8 mouse cellular contexts compared by ENCODE assay signal in the genomic region with DNA sequence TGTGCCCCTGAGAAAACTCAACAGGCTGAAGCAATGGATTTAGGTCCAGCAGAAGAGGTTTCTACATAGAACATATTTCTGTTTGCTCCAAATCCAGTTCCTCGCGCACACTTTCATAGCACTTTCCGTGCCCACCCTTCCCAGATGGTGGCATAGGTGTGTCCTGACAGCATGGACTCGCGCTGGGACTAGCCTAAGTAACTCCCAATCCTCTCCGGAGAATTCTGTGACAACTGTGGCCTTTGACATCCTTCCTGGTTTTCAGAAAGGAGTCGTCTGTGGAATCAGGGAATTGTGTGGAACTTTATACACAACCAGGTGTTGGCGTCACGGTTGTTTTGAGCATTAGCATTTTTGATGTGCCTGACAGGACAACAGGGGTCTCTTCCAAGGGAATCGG. TPM values are rescaled to one million over a fixed set of nuclear protein-coding genes. Genes with fewer than 3 reads are reported as not detected.
DNase-seq lines count a peak whose midpoint lies in the region; ATAC-seq and TF ChIP-seq lines count a peak whose summit lies in the region.

No protein-coding gene starts in this region.

- H3K27me3 ChIP-seq in heart, embryonic 10.5 days (ENCODE audit: insufficient read depth, poor library complexity, severe bottlenecking), result no peaks in the 10 kb centered on the region
- peaks cover 10% of the 10 kb centered on the region for H3K27me3 ChIP-seq in CH12.LX (replicated peaks)
- no peaks in the 10 kb centered on the region for H3K27me3 ChIP-seq in heart, postnatal 0 days (ENCODE audit: control insufficient read depth, insufficient read depth, low read length)
- H3K27me3 ChIP-seq in liver, embryonic 14.5 days (ENCODE audit: control insufficient read depth, insufficient read depth, low read length), result no peaks in the 10 kb centered on the region
- peaks cover 4% of the 10 kb centered on the region; the same call in 1 of the 2 replicates for H3K27me3 ChIP-seq in neural tube, embryonic 15.5 days (replicated peaks)

- DNase-seq in heart, embryonic 10.5 days (ENCODE audit: low spot score), result no peak
- DNase-seq in heart, adult 9 months (ENCODE audit: low spot score in 2 of 2), result no peak
- peak; percentile 5 for DNase-seq in CH12.LX (ENCODE audit: extremely low read depth)
- DNase-seq in embryo, embryonic 10.5 days (ENCODE audit: low spot score), result peak; percentile 58
- DNase-seq in heart, postnatal 0 days (ENCODE audit: low spot score), result no peak
- DNase-seq in liver, embryonic 14.5 days (ENCODE audit: low read depth in 3 of 3, low spot score in 3 of 3), result peak; percentile 14 to 32 (median 26)
- DNase-seq in frontal cortex, postnatal 10 days (ENCODE audit: low spot score in 2 of 2), result no peak

- H3K4me3 ChIP-seq in heart, embryonic 10.5 days, result peak overlapping the region; percentile 84
- H3K4me3 ChIP-seq in CH12.LX (replicated peaks in 1 of 3; ENCODE audit: low read depth in 2 of 3, low read length in 2 of 3, poor library complexity in 1 of 3), result peak overlapping the region; percentile 32 to 83 (median 61)
- peak overlapping the region; percentile 94 for H3K4me3 ChIP-seq in heart, postnatal 0 days (ENCODE audit: low read depth, low read length)
- H3K4me3 ChIP-seq in liver, embryonic 14.5 days (ENCODE audit: insufficient read depth in 1 of 2, low read depth in 2 of 2, low read length in 2 of 2), result peak overlapping the region; percentile 64 to 66
- peak overlapping the region; percentile 85 for H3K4me3 ChIP-seq in neural tube, embryonic 15.5 days (replicated peaks)

- H3K9me3 ChIP-seq in heart, embryonic 10.5 days, result no peaks in the 10 kb centered on the region
- H3K9me3 ChIP-seq in CH12.LX (replicated peaks; ENCODE audit: low read length), result no peaks in the 10 kb centered on the region
- H3K9me3 ChIP-seq in heart, postnatal 0 days (replicated peaks; ENCODE audit: control insufficient read depth, low read length), result no peaks in the 10 kb centered on the region
- H3K9me3 ChIP-seq in liver, embryonic 14.5 days (ENCODE audit: control insufficient read depth, low read length), result no peaks in the 10 kb centered on the region
- no peaks in the 10 kb centered on the region for H3K9me3 ChIP-seq in neural tube, embryonic 15.5 days (replicated peaks)

- H3K36me3 ChIP-seq in heart, embryonic 10.5 days, result no peaks in the 10 kb centered on the region
- H3K36me3 ChIP-seq in CH12.LX (replicated peaks in 1 of 2; ENCODE audit: control insufficient read depth in 1 of 2, insufficient read depth in 1 of 2, low read length in 1 of 2), result peaks cover 0 to 4% of the 10 kb centered on the region in 2 experiments
- H3K36me3 ChIP-seq in heart, postnatal 0 days (replicated peaks; ENCODE audit: control insufficient read depth, insufficient read depth, low read length), result no peaks in the 10 kb centered on the region
- H3K36me3 ChIP-seq in liver, embryonic 14.5 days (replicated peaks; ENCODE audit: control insufficient read depth, insufficient read depth, low read depth), result no peaks in the 10 kb centered on the region
- H3K36me3 ChIP-seq in neural tube, embryonic 15.5 days, result no peaks in the 10 kb centered on the region

- dilution Hi-C loops in CH12.LX (cut with MboI; ENCODE audit: extremely low pct_ligation_motif_present, extremely low pct_unique_long_range_greater_than_20kb, low sequenced_read_pairs), result no loop called here

- H3K4me2 ChIP-seq in CH12.LX (ENCODE audit: insufficient read depth, low read depth, poor library complexity, severe bottlenecking), result peak overlapping the region; percentile 79
- peak overlapping the region; percentile 72 for H3K4me2 ChIP-seq in heart, postnatal 0 days (ENCODE audit: low read depth, low read length)
- peak overlapping the region; percentile 100 for H3K4me2 ChIP-seq in liver, embryonic 14.5 days (ENCODE audit: low read depth)
- H3K4me2 ChIP-seq in neural tube, embryonic 15.5 days, result peak overlapping the region; percentile 78

- in situ Hi-C loops in CH12.LX (cut with MboI; ENCODE audit: low pct_ligation_motif_present, low pct_unique_long_range_greater_than_20kb, low sequenced_read_pairs), result no loop called here

- no peak for ATAC-seq in heart, postnatal 0 days (ENCODE audit: insufficient read depth, low read depth)
- ATAC-seq in liver, embryonic 14.5 days (ENCODE audit: insufficient read depth), result peak; percentile 47; the same call in 1 of the 2 replicates
- ATAC-seq in neural tube, embryonic 15.5 days (ENCODE audit: low FRiP score), result peak; percentile 21; the same call in 1 of the 2 replicates

- TF ChIP-seq RAD21 in CH12.LX (IDR thresholded peaks at IDR 0.05; ENCODE audit: low read depth, low read length), result no peak

- no peak for TF ChIP-seq CTCF in CH12.LX (conservative IDR thresholded peaks at IDR 0.05 in 1 of 2, IDR thresholded peaks at IDR 0.05 in 1 of 2; ENCODE audit: low read depth in 2 of 2, low read length in 2 of 2)
- TF ChIP-seq CTCF in heart, postnatal 0 days (IDR thresholded peaks at IDR 0.05; ENCODE audit: low read depth), result no peak
- TF ChIP-seq CTCF in liver, embryonic 14.5 days (IDR thresholded peaks at IDR 0.05; ENCODE audit: low read depth), result no peak

- H3K27ac ChIP-seq in heart, embryonic 10.5 days, result peak overlapping the region; percentile 97
- no peak overlapping the region for H3K27ac ChIP-seq in CH12.LX (ENCODE audit: insufficient read depth, low read depth)
- no peak overlapping the region for H3K27ac ChIP-seq in heart, postnatal 0 days (ENCODE audit: low read depth)
- H3K27ac ChIP-seq in liver, embryonic 14.5 days, result peak overlapping the region; percentile 12
- H3K27ac ChIP-seq in neural tube, embryonic 15.5 days (replicated peaks), result peak overlapping the region; percentile 60

- WGBS in heart, embryonic 10.5 days, result under 1% methylated on average over 10 of the region's 10 CpGs
- WGBS in heart, postnatal 0 days, result under 1% methylated on average over 10 of the region's 10 CpGs
- 2% methylated on average over 10 of the region's 10 CpGs for WGBS in liver, embryonic 14.5 days (ENCODE audit: insufficient replicate concordance)
- WGBS in neural tube, embryonic 15.5 days, result under 1% methylated on average over 10 of the region's 10 CpGs

- H3K79me2 ChIP-seq in CH12.LX (replicated peaks; ENCODE audit: control insufficient read depth, extremely low read depth, insufficient read depth, poor library complexity, severe bottlenecking), result no peaks in the 10 kb centered on the region

- H3K4me1 ChIP-seq in heart, embryonic 10.5 days, result peaks cover 3% of the 10 kb centered on the region
- peaks cover 0 to 10% of the 10 kb centered on the region in 2 experiments; a peak in 2 of 4 replicates for H3K4me1 ChIP-seq in CH12.LX (ENCODE audit: control insufficient read depth in 1 of 2, insufficient read depth in 2 of 2)
- H3K4me1 ChIP-seq in heart, postnatal 0 days (ENCODE audit: control insufficient read depth, insufficient read depth), result peaks cover 6% of the 10 kb centered on the region
- H3K4me1 ChIP-seq in liver, embryonic 14.5 days (replicated peaks; ENCODE audit: control insufficient read depth in 2 of 2, insufficient read depth in 2 of 2, low read length in 1 of 2), result peaks cover 0 to 5% of the 10 kb centered on the region in 2 experiments; a peak in 1 of 4 replicates
- H3K4me1 ChIP-seq in neural tube, embryonic 15.5 days, result peaks cover 10% of the 10 kb centered on the region

- no peak for TF ChIP-seq POLR2A in CH12.LX (IDR thresholded peaks at IDR 0.05; ENCODE audit: low read depth, low read length)

- H3K9ac ChIP-seq in CH12.LX (ENCODE audit: insufficient read depth, low read depth), result peak overlapping the region; percentile 69
- peak overlapping the region; percentile 33 for H3K9ac ChIP-seq in heart, postnatal 0 days (replicated peaks; ENCODE audit: low read depth, low read length)
- H3K9ac ChIP-seq in liver, embryonic 14.5 days (replicated peaks), result peak overlapping the region; percentile 73
- peak overlapping the region; percentile 52 for H3K9ac ChIP-seq in neural tube, embryonic 15.5 days (replicated peaks)

- TF ChIP-seq EP300 in CH12.LX (IDR thresholded peaks at IDR 0.05; ENCODE audit: low read length), result no peak
- no peak for TF ChIP-seq EP300 in heart, postnatal 0 days (IDR thresholded peaks at IDR 0.05; ENCODE audit: low read depth)
- TF ChIP-seq EP300 in liver, embryonic 14.5 days (IDR thresholded peaks at IDR 0.05; ENCODE audit: low read depth), result no peak

TF ChIP-seq in CH12.LX, 34 proteins besides CTCF, POLR2A, EP300 and RAD21:
- TF ChIP-seq ZKSCAN1 (IDR thresholded peaks at IDR 0.05; ENCODE audit: borderline replicate concordance, low read depth, low read length) (no peak), USF2 (conservative IDR thresholded peaks at IDR 0.05; ENCODE audit: low read depth, low read length) (no peak), HCFC1 (IDR thresholded peaks at IDR 0.05; ENCODE audit: low read depth, low read length) (no peak), MEF2A (IDR thresholded peaks at IDR 0.05; ENCODE audit: borderline replicate concordance, low read depth, low read length) (no peak), TCF12 (IDR thresholded peaks at IDR 0.05; ENCODE audit: low read depth, low read length) (no peak)

RNA-seq across cellular contexts. Expression of a gene that starts 0.6 kb away (rescaled TPM):
- 25.4 and 26.8 TPM in 2 replicates for polyA plus RNA-seq in heart, embryonic 10.5 days (2016; fragmentation: Nextera tagmentation; extraction: Ambion mirVana)
- total RNA-seq in CH12.LX (2012; rRNA removed) (9.9 and 10.3 TPM in 2 replicates), CH12.LX (2014; rRNA removed) (14.2 and 17.1 TPM in 2 replicates)
- polyA plus RNA-seq in CH12.LX (2012; ENCODE audit: insufficient read length, low read depth), result 11.0 and 13.6 TPM in 2 replicates
- total RNA-seq in heart, postnatal 0 days (2014; rRNA removed; ENCODE audit: low replicate concordance), result 10.2 and 15.0 TPM in 2 replicates
- polyA plus RNA-seq in heart, postnatal 0 days (2015; fragmentation: Nextera tagmentation; extraction: Ambion mirVana), result 13.2 and 16.5 TPM in 2 replicates
- polyA plus RNA-seq in liver, embryonic 14.5 days (2012; rRNA removed), result 1.7 and 2.7 TPM in 2 replicates
- 7.3 and 9.0 TPM in 2 replicates for polyA plus RNA-seq in liver, embryonic 14.5 days (2014; fragmentation: Nextera tagmentation; extraction: Ambion mirVana)
- polyA plus RNA-seq in neural tube, embryonic 15.5 days (2015; fragmentation: Nextera tagmentation; extraction: Ambion mirVana), result 14.5 and 14.6 TPM in 2 replicates

RNA-seq across cellular contexts. Expression of a gene that starts 56.8 kb away (rescaled TPM):
- polyA plus RNA-seq in heart, embryonic 10.5 days (2016; fragmentation: Nextera tagmentation; extraction: Ambion mirVana), result 0.11 TPM in 1 of 2 replicates, not detected in the other
- not detected in 2 replicates for total RNA-seq in CH12.LX (2012; rRNA removed)
- not detected in 2 replicates for total RNA-seq in CH12.LX (2014; rRNA removed)
- not detected in 2 replicates for polyA plus RNA-seq in CH12.LX (2012; ENCODE audit: insufficient read length, low read depth)
- not detected in 2 replicates for total RNA-seq in heart, postnatal 0 days (2014; rRNA removed; ENCODE audit: low replicate concordance)
- polyA plus RNA-seq in heart, postnatal 0 days (2015; fragmentation: Nextera tagmentation; extraction: Ambion mirVana), result 0.11 TPM in 1 of 2 replicates, not detected in the other
- polyA plus RNA-seq in liver, embryonic 14.5 days (2012; rRNA removed), result not detected in 2 replicates
- polyA plus RNA-seq in liver, embryonic 14.5 days (2014; fragmentation: Nextera tagmentation; extraction: Ambion mirVana), result not detected in 2 replicates
- 0.34 and 0.59 TPM in 2 replicates for polyA plus RNA-seq in neural tube, embryonic 15.5 days (2015; fragmentation: Nextera tagmentation; extraction: Ambion mirVana)

Comparison
In these comparisons a context has a peak if more than half of its experiments do, and no peak if none do; other contexts are left out.
1. H3K27ac ChIP-seq: peak in heart, embryonic 10.5 days (single experiment), liver, embryonic 14.5 days (single experiment) and neural tube, embryonic 15.5 days (single experiment); none in CH12.LX (single experiment) and heart, postnatal 0 days (single experiment).
2. DNase-seq: peak in CH12.LX (single experiment), embryo, embryonic 10.5 days (single experiment) and liver, embryonic 14.5 days (3 of 3); none in heart, embryonic 10.5 days (single experiment), heart, adult 9 months (0 of 2), heart, postnatal 0 days (single experiment) and frontal cortex, postnatal 10 days (0 of 2).
3. Peak in every context shown above with its lines, with median percentiles within 50 percentile points of each other: H3K4me3 ChIP-seq, H3K4me2 ChIP-seq and H3K9ac ChIP-seq.